Mouse (Mus musculus) gastrocnemius, adult 8-10 months (tissue): ENCODE measurements around the gene Ncbp3. TPM values are rescaled to one million over a fixed set of nuclear protein-coding genes. Genes with fewer than 3 reads are reported as not detected.

Source experiments
- DNase-seq, 2 experiments: peaks; one replicate each; pipeline ENCODE4 v3.0.0; 2022; ENCODE audit warnings: low spot score in 2 of 2
- total RNA-seq, 4 experiments: library from RNA; stranded (reverse); gene quantifications; 2 replicates each; pipeline ENCODE4 v1.2.4; 2022

Gene Ncbp3
- total RNA-seq: 1 to 10 TPM; 2.3 to 3.3 (median 2.9) TPM

DNA sequence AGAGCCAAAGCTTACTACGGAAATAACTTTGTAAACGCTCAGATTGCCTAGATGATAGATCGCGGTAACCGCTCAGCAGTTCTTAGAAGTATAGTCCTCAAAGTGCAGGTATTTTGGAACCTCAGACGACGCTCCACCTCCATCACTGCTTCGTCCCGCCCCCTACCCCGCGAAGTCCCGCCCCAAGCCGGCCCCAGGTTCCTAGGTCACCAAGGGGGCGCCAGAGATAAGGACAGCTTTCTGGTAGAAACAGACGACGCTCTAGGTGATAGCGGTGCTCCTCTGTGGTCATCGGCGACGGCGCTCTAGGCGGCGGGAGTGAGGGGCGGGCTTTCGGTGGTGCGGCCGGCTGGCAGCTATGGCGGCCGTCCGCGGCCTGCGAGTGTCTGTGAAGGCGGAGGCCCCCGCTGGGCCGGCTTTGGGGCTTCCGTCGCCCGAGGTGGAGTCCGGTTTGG lies at the start of gene Ncbp3:
Ncbp3 (plus strand) TSS at position 242 of the 455 bp plus-strand sequence.
- DNase-seq: peak; percentile 93 to 94

DNA sequence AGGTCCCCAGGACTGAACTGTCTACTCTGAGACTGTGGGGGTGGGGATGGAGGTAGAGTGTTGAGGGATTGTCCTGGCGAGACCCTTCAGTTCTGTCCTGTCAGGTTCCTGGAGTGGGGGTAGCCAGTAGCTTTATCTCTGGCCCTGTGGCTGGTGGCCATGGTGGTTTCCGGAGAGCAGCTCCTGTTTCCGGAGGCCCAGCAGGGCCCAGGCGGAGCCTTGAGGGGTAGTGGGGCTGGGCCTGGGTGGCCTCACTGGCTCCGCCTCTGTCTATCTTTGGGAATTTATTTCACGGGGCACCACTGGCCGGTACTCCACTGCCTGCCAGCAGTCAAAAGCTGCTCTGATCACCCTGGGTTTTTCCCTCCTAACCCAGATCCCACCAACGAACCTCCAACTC lies 48.8 kb upstream of the Ncbp3 start, which contains the start of gene P2rx1:
P2rx1 (plus strand) TSS at position 333 of the 400 bp plus-strand sequence.
- DNase-seq: no peak

- peak; percentile 22 to 35 for DNase-seq
Observed at GRCm38 (mm10) chr11:73001029-73001428, 46.6 kb upstream of the Ncbp3 start.

DNA sequence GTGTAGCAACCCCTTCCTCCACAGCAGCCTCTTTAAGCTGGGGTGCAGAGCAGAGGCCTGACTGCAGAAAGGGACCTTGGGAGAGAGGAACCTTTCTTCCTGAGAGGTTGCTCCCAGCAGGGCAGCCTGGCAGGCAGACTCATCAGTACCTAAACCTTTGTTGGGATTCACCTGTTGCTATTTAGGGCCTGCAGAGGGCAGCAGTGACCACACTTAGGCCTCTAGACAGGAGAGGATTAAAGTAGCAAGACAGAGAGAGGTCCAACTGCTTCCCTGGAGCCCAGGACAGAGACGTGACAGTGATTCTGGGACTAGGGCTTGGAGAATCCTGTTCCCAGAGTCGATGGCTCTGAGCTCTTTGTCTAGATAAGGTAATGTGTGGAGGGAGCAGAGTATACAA lies 41.2 kb upstream of the Ncbp3 start:
- peak; percentile 21 to 52 for DNase-seq

GRCm38 (mm10) chr11:73007113-73007512 lies 40.5 kb upstream of the Ncbp3 start:
- DNase-seq: no peak

DNA sequence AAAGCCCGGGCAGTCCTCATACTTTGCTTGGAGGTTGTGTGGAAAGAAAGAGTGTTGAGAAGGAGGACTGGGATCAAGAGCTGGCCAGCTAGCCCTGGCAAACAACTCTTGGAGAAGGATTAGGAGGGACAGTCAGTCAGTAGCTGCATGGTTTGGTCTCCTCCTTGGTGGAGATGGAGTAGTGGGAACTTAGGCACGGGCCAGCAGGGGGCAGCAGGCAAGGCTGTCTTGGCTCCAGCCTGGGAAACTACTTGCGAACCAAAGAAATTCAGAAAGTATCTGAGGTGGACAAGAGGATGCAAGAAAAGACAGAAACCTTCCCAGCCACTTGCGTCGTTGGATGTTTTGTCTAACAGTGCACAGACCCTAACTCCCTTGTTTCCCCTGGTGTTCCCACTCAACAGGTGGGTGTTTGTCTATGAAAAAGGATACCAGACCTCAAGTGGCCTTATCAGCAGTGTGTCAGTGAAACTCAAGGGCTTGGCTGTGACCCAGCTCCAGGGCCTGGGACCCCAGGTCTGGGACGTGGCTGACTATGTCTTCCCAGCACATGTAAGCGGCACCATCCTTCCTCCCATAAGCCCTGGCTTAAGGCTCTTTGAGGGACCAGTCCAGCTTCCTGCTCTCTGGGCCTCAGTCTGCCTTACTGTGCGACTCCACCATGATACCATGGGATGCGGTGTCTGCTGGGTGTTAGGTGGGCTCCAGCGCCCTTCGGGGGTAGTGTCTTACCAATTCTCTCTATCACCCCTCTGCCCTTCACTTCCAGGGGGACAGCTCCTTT lies 39.7 kb upstream of the Ncbp3 start:
- peak in 1 of 2 experiments; percentile 24 for DNase-seq

GRCm38 (mm10) chr11:73008826-73009225 lies 38.8 kb upstream of the Ncbp3 start:
- no peak for DNase-seq

DNA sequence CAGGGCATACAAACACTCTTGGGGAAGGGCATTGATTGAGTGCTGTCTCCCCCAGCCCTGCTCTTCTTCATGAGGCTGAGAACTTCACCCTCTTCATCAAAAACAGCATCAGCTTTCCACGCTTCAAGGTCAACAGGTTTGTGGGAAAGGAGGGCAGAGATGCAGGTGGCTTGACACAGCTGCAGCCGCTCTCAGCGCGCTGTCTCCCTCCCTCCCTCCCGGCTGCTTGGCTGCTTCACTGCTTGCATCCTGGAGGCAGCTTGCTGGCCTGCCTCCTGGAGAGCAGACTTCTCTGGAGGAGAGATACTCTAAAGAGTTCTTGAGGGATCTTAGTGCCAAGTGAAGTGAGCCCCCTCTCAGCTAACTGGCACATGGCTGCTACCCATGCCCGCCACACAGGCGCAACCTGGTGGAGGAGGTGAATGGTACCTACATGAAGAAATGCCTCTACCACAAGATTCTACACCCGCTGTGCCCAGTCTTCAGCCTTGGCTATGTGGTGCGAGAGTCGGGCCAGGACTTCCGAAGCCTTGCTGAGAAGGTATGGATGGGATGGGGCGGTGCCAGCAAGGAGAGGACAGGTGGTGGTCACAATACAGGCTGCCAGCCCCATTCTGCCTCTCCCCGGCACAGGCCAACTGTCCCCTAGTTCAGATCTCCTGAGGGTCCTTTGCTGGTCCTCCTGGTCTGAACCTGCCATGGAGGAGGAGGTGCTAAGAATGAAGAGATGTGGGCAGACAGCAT lies 37.9 kb upstream of the Ncbp3 start:
- DNase-seq: no peak

GRCm38 (mm10) chr11:73013981-73014380 lies 33.6 kb upstream of the Ncbp3 start:
- DNase-seq: no peak

DNA sequence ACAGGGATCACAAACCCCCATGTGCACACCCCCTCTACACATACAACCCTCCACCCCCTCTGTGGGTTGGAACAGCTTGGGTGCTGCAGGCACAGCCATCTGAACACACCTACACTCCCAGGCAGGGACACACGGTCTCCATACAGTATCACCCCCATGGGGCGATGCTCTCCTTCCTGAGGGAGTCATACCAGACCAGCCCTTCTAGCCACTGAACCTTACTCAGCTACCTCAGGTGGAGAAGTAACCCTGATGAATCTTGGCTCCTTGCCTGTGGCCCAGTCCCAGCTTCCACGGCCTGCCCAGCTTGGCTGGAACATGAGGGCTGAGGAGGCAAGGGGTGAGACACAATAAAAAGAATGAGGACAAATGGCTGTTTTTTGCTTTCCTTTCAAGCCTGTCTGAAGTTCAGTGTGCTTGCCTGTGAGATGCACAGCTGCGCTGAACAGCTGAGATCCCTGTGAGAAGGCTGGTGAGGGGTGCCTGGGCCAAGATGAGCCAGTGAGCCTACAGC lies 32.7 kb upstream of the Ncbp3 start:
- DNase-seq: no peak

DNA sequence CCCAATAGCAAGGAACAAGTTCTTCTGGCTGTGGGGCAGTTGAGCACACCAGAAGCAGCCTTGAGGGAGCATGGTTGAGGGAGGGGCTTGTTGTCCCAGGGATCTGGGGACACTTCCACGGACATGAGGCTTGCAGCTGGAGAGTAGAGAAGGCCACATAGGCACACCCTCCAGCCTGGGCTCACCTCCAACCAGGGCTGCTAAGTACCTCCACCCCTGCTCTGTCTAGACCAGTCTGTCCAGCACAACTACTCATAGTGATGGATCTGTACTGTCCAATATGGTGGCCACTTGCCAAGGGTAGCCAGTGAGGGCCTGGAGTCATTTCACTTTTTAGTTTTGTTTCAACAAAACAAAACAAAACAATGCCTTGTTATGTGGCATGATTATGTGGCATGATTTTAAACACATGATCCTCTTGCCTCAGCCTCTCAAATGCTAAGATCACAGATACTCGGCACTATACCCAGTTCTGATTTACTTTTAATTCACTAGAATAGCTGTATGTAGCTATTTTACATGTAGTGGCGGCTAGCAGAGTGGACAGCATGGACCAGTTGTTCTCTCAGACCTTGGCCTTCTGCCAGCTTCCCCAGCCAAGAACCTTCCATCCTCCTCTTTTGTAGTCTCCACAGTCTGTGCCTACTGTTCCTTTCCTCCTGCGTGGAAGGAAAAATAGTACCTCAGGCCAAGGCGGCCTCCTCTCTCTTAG lies 32.0 kb upstream of the Ncbp3 start:
- DNase-seq: peak; percentile 52 to 64

- no peak for DNase-seq
Observed at GRCm38 (mm10) chr11:73016103-73016420, 31.5 kb upstream of the Ncbp3 start.

DNA sequence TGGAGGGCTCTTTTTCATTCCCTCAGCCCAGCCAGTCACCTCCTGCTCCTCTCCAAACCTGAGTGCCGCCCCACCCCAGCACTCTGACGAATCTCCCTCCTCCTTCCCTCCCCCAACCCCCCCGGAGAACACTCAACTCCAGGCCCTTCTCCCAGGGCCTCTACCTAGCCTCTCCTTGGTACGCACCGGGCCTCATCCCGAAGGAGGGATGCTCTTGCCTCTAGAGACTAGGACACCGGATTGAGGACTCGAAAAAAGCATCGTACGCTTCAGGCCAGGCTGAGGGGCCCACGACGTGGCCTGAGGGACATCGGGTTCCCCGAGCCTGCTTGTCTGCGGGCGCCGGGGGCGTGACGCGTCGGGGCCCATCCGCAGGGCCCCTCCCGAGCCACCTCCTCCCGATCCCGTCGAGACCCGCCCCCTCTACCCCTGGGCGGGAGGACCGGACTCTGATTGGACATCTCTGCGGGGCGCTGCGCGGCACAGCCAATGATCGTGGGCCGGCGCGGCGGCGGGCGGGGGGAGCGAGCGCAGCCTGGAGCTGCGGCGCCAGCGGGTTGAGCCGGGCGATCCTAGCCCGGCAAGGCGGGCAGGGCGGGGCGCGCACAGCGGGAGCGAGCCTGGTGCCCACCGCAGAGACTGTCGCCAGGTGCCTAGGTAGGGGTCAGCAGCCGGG lies 29.0 kb upstream of the Ncbp3 start, which contains the start of gene Camkk1:
Camkk1 (plus strand) TSS at position 538 of the 676 bp plus-strand sequence.
- peak; percentile 86 to 87 for DNase-seq

GRCm38 (mm10) chr11:73019147-73019795 lies 28.3 kb upstream of the Ncbp3 start:
- no peak for DNase-seq

- DNase-seq: no peak
Observed at GRCm38 (mm10) chr11:73020953-73021800, 26.4 kb upstream of the Ncbp3 start.

DNA sequence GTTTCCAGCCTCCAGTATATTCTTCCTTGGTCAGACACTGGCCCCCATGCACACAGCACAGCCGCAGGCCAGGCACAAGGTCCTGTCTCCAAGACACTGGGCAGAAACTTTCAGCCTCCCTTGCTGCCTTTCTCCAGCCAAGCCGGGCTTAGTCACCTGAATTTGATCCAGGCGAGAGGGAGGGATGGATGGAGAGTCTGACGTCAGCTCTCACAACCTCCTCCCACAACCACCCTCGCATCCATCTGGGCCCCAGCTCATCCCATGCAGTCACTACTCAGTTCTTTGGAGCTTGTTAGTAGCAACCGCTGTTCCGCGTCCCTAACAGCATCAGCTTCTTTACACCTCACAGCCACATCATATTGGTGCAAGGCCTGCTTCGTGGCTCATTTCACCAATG lies 24.5 kb upstream of the Ncbp3 start:
- DNase-seq: peak; percentile 59 to 73

DNA sequence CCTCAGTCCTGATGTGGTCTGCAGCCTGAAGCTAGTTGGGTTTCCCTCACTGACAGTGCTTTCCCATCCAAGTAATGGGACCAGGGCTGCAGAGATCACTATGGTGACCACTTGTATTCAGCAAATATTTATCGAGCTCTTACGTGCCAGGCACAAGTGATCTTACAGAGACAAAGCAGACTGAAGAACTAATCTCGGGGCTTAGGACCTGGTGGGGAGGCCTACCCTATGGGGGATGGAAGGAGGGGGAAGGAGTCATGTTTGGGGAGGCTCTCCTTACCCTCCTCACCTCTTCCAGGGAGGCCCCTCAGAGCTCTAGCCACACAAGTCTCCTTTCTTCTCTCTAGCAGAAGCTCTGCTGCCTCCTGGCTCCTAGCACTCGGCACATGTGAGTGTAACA lies 23.8 kb upstream of the Ncbp3 start:
- no peak for DNase-seq

GRCm38 (mm10) chr11:73024236-73024904 lies 23.2 kb upstream of the Ncbp3 start:
- no peak for DNase-seq

GRCm38 (mm10) chr11:73026961-73027360 lies 20.6 kb upstream of the Ncbp3 start:
- no peak for DNase-seq
